Mouse (Mus musculus): Measurements from ENCODE around the gene Zfp213.

- TF ChIP-seq CTCF (IDR thresholded peaks at IDR 0.05; ENCODE audit: extremely low read depth, insufficient read depth, low read length) (no peak), POLR2A (IDR thresholded peaks at IDR 0.05; ENCODE audit: extremely low read depth, insufficient read depth, low read length) (no peak)
Observed at GRCm38 (mm10) chr17:23543983-23544382, 20.1 kb downstream of the Zfp213 start.

Measured in cortical plate, adult 2 months (tissue).